Mouse (Mus musculus) embryo, embryonic 11.5 days (tissue): Measurements from ENCODE around the gene Pclo.
A peak's percentile ranks its signal among the peaks of the same experiment; 100 is the strongest.
"Not testable (repeated sequence)": the region's sequence is repeated elsewhere in the genome, so short reads cannot be mapped to it uniquely, and the experiment has no call there.

ENCODE experiments used
- DNase-seq: peaks from one replicate; pipeline ENCODE4 v3.0.0-alpha.2; 2012; ENCODE audit warnings: low read depth, low spot score

Pclo gene

DNA sequence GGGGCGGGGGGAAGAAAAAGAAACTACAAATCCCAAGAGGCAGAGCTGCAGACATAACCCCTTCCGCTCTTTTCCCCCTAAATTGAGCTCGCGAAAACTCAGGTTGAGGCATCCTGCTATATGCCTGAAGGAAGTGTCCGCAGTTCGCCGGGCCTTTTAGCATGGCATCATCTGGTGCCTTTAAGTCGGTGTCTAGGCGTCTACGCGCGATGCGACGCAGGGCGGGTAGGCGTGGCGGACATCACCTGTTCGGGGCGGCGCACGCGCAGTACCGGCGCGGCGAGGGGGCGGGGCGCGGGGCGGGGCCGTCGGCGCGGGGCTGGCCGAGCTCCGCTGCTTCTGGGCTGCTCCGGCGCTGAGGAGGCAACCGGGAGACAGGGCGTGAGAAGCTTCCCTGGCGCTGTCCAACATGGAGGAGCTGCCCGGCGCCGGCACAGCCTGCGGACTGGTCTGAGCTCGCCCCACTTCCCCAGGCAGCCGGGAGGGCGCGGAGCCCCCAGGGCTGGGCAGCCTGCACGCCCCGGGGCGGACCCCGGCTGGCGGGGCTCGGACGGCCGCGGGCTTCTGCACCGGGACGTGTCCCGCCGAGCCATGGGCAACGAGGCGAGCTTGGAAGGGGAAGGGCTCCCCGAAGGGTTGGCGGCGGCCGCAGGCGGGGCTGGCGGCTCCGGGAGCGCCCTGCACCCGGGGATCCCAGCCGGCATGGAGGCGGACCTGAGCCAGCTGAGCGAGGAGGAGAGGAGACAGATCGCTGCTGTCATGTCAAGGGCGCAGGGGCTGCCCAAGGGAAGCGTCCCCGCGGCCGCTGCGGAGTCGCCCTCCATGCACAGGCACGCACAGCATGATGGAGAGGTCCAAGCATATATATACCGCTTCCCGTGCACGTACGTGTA is at the start of gene Pclo:
Gene Pclo, plus strand, starts transcription at position 288 of the 893 bp plus-strand sequence.
- peak; percentile 77 for DNase-seq

GRCm38 (mm10) chr5:14494431-14494830 is 20.3 kb upstream of the Pclo start:
- DNase-seq = not testable (repeated sequence)

GRCm38 (mm10) chr5:14508522-14508921 is 6.2 kb upstream of the Pclo start:
- DNase-seq = no peak

DNA sequence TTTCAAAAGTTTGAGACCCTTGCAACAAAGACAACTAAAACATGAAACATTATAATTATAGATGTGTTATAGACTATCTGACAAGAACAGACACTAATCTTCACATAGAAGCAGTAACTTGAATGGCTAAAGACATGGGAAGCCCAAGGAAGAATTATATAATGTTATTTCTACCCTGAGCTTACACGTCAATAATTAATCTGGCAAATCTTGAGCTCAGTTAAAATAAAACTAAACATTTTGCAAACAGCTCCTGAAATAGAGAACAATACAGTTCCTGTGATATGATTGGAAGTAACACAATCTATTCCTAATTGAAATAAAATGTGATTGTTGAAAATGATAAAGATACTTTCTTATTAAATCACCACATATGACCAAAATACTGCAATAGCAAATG is 5.1 kb upstream of the Pclo start:
- no peak for DNase-seq

GRCm38 (mm10) chr5:14518131-14518832 is 3.6 kb downstream of the Pclo start:
- DNase-seq = no peak

DNA sequence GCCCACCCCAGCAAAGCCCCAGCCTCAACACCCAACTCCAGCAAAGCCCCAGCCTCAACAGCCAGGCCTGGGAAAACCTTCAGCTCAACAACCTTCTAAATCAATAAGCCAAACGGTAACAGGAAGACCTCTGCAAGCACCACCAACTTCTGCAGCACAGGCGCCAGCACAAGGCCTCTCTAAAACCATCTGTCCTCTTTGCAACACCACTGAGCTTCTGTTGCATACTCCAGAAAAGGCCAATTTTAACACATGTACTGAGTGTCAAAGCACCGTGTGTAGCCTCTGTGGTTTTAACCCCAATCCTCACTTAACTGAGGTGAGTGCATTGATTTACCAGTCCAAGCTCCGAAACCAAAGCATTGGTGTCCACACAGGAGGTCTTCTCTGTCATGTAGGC is 7.3 kb downstream of the Pclo start:
- no peak for DNase-seq

GRCm38 (mm10) chr5:14526038-14526437 is 11.3 kb downstream of the Pclo start:
- no peak for DNase-seq

DNA sequence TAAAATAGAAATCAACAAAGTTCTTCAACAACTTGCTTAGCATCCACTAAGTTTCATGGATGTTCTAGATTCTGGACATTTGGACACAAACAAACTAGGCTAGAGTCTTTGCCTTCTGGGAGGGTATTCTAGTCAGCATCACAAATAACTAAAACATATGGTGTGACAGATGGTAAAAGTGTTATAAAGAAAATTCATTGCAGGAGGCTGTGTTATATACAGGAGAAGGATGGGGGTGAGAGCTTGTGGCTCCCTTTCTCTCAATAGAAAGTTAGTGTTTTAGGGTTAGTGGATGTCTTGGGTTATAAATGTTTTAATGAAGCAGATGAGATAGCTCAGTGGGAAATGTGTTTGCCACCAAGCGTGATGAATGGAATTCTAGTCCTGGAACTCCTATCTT is 13.1 kb downstream of the Pclo start:
- DNase-seq = no peak

DNA sequence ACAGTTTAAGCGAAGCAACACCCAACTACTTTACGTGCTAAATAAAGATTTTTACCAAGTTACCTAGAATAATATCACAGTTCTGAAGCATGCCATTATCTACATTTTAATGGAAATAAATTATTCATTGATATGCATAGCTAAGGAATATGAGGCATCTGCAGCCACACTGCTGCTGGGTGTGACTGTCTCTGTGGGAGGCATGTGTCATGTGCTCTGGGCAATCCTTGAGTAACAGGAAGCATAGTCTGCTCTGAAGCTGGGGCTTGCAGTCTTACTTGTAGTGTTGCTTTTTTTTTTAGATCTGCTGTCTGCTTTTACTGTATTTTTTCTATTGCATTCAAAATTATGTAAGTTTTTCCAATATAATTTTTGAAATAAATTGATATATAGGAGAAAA is 17.2 kb downstream of the Pclo start:
- no peak for DNase-seq

DNA sequence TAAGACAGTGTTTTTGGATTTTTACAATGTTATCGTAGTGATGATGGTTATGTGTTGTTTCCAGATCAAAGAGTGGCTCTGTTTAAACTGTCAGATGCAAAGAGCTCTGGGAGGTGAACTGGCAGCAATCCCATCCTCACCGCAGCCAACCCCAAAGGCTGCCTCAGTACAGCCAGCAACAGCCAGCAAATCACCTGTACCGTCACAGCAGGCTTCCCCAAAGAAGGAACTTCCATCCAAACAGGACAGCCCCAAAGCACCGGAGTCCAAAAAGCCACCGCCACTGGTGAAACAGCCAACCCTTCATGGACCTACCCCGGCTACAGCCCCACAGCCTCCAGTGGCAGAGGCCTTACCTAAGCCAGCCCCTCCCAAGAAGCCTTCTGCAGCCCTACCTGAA is 24.6 kb downstream of the Pclo start:
- DNase-seq = no peak

- DNase-seq = no peak
Observed at GRCm38 (mm10) chr5:14539961-14540627, 25.4 kb downstream of the Pclo start.

DNA sequence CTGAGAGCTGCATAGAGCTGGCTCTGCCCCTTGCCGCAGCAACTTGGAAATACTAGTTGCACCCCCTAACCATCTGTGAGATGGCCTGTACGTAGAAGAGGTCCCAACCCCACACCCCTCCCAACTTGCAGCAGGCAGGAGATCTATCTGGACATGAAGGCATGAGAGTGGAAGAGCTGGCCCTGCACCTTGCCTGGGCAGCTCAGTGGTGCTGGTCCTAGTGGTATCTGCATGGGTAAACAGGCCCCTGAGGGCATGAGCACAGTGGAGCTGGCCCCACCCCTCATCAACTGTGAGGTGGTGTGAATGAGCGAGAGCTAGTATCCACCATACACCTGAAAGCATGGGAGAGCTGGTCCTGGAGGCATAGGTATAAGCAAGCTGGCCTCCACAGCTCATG is 60.9 kb downstream of the Pclo start:
- no peak for DNase-seq

DNA sequence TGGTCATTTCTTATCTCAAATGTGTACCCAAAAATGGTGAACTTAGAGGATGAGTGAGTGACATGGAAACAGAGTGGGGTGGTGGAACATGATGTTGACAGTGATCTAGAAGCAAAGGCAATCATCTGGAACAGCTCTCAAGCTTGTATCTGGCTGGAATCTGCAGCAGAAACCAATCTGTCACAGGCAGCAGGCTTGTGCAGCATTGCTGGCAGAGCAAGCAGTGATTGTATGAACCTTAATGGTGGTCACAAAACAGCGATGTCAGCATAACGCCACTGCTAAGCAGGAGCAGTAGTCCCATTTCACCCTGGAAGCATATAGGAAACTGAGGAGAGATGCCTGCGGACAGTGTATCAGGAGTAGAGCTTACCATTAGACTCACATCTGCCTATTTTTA is 76.8 kb downstream of the Pclo start:
- no peak for DNase-seq

DNA sequence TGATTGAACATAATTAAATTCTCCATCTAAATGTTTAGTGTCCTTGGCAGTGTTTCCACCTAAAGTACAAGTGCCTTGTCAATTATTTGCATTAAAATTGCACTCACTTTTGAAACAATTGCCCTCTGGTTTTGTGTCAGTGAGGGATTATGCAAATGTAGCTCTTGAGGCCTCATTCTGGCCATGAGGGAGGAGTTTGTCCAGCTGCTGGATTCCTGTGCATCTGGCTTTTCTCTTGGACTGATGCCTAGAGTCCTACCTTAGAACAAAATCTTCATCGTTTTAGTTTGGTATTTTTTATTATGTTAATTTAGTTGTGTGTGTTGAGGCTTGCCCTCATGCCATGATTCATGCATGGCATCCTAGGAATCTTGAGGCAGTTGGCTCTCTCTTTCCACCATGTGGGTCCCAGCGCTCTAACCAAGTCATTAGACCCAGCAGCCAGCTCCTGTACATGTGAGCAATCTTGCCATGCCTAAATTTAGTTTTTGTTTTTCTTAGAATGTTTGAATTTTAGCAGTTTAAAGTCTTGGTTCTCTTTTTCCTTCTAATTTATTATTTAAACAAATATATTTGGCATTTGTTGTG is 80.8 kb downstream of the Pclo start:
- DNase-seq = no peak

GRCm38 (mm10) chr5:14608318-14608717 is 93.6 kb downstream of the Pclo start:
- DNase-seq = no peak

GRCm38 (mm10) chr5:14621146-14621545 is 106.4 kb downstream of the Pclo start:
- no peak for DNase-seq

DNA sequence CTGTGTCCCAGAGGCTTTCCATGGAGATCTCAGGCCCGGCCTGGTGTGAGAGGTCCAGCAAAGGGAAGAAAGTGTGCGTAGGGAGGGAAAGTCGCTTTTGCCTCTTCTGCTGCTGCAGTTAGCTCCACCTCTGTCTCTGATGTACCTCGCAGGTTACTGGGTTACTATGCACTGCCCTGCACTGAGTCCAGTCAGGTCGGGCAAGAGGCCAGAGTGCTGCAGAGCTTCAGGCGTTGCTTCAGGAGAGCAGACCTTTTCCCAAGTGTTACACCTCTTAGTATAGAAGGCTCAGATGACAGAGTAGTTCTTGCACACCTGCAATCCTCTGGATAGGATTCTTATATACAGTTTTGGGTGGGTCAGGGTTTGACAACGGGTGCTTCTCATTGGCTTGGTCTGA is 108.6 kb downstream of the Pclo start:
- DNase-seq = no peak

GRCm38 (mm10) chr5:14641260-14641659 is 126.5 kb downstream of the Pclo start:
- DNase-seq = no peak

- DNase-seq = no peak
Observed at GRCm38 (mm10) chr5:14645856-14646255, 131.1 kb downstream of the Pclo start.

GRCm38 (mm10) chr5:14660637-14661036 is 145.9 kb downstream of the Pclo start:
- no peak for DNase-seq

DNA sequence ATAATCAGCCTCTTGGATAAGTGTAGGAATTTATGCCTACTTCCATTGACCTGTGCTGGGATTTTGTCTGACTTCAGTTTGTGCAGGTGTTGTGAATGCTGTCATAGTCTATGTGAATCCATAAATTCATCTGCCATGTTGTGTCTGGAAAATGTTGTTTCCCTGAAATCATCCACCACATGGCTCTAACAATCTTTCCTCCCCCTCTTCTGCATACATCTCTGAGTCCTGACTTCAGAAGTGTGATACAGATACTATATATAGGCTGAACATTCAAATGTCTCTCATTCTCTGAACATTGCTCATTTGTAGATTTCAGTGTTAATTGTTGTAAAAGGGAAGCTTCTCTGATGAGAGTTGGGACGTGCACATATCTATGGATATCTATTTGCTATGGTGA is 147.5 kb downstream of the Pclo start:
- DNase-seq = no peak

DNA sequence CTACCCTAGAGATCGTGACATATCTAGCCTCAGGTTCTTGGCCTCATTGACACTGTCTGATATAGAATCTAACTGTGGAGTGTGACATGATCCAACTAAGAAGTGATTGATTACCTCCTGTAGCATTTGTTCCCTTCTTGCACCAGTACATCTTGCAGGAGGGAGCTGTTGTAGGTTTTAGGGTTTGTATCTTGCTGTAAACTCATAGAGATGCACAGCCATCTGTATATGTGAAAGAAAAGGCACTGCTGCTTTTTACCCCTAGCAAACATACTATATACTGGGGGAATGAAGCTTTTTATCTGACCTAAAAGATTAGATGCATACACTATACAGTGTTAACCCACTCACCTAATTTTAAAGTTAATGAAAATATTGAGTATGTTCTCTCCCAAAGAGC is 147.9 kb downstream of the Pclo start:
- DNase-seq = no peak
